Mouse (Mus musculus): Measurements from ENCODE around the gene Apopt1. TPM values are rescaled to one million over a fixed set of nuclear protein-coding genes. Genes with fewer than 3 reads are reported as not detected.

Gene Apopt1
- total RNA-seq, 2 experiments from 2014 or later = 37.9 to 38.6 TPM

DNA sequence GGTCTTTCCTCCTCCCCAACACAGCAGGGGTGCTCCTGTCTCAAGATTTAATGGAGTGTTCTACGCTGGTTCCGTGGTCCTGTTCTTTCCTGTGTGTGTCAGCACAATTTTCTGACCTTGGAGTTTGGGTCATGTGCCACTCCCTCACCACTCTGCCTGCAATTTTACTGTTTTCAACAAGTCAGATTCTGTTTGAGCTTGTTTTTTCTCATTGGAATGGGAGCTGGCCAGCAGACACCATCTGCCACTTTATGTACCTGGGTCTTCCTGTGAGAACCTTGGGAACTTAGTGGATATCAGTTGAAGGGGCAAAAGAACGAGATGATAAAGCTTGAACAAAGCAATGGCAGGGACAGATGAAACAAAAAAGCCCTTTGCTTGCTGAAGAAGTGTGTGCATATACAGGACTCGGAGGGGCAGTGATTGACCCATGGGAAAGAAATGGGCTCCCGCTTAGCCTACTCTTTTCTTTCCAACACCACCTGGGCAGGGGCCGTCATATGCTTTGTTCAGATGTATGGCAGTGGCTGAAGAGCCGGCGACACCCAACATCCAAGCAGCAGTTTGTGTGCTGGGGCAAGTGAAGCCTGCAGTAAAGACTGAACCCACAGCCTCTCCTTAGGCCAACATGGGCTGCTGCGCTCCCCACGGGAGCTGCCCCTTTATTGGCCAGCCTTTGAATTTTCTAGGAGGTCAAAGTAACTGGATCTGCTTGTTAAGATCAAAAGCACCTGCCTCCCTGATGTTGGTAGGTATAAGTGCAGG is 44.7 kb downstream of the Apopt1 start:
- no peak for DNase-seq (ENCODE audit: extremely low spot score in 1 of 2, low spot score in 2 of 2)
- intact Hi-C loops (cut with DNase I) = no loop called here

DNA sequence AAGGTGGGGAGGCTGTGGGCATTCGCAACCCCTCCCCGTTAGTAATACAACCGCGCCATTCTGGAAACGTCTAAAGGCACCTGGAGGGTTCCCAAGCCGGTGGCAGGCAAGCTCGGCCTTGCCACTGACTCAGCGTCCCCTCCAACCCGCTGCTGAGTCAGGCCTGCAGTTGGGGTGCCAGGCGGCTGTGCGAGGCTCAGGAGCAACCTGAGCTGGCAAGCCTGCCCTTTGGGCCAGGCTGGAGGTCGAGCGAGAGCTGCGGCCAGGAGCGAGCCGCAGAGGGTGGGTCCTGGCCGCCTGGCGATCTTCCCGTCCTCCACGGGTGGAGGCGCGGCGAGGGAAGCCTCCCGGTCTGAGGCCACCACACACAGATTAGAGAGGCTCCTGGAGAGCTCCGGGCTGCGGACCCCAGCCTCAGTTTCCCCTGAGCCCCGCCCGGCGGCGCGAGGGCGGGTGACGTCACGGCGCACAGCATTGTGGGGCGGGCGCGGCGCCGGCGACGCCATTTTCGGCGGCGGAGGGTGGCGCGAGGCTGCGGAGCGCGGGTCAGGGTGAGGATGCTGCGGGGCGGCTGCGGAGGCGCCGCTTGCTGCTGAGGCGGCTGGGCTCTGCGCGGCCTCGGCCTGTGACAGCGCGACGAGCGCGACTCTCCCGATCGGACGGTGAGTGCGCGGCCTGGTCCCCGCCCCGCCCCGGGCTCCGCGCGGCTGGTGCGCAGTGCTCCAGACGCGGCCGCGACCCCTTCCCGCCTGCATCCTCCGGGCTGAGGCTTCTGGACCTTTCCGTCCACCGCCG is 45.5 kb downstream of the Apopt1 start, which contains the start of gene Klc1:
Gene Klc1, plus strand, starts transcription at position 469 of the 795 bp plus-strand sequence.
- peak; percentile 74 to 87 for DNase-seq (ENCODE audit: extremely low spot score in 1 of 2, low spot score in 2 of 2)
- intact Hi-C loops (cut with DNase I) = no loop called here

GRCm38 (mm10) chr12:111759176-111760061 is 46.4 kb downstream of the Apopt1 start:
- intact Hi-C loops (cut with DNase I) = no loop called here

DNA sequence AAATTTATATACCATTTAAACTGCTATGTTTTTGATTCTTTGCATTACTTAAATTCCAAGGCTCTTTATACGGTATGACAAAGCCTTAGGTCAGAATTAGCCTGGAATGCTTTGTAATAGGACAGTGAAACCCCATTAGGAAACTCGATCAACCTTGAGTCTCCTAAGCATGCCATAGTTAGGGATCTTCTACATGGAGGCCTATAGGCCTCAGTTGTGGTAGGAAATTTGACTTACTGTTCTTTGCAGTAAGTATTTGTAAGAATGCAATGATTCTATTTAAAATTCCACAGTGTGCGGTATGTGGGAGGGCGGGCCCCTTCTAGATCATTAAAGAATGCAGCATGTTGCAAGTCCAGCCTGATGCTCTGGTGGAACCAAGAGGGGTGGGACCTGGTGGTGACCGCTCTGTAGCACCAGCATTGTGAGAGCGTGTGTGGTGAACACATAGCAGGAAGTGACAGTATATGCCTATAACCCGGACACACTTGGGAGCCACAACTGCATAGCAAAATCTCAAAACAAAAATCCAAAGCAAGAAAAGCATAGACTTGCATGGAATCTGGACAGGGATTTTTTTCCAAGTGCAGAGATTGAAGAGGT is 47.3 kb downstream of the Apopt1 start:
- no peak for DNase-seq (ENCODE audit: extremely low spot score in 1 of 2, low spot score in 2 of 2)
- intact Hi-C loops (cut with DNase I) = no loop called here

More at GRCm38 (mm10) chr12:111759176-111760061, 46.4 kb downstream of the Apopt1 start:
- peak in 1 of 2 experiments; percentile 82 for DNase-seq (ENCODE audit: extremely low spot score in 1 of 2, low spot score in 2 of 2)

- no peak for DNase-seq (ENCODE audit: extremely low spot score in 1 of 2, low spot score in 2 of 2)
- intact Hi-C loops (cut with DNase I) = no loop called here
Observed at GRCm38 (mm10) chr12:111762620-111763280, 49.7 kb downstream of the Apopt1 start.

DNA sequence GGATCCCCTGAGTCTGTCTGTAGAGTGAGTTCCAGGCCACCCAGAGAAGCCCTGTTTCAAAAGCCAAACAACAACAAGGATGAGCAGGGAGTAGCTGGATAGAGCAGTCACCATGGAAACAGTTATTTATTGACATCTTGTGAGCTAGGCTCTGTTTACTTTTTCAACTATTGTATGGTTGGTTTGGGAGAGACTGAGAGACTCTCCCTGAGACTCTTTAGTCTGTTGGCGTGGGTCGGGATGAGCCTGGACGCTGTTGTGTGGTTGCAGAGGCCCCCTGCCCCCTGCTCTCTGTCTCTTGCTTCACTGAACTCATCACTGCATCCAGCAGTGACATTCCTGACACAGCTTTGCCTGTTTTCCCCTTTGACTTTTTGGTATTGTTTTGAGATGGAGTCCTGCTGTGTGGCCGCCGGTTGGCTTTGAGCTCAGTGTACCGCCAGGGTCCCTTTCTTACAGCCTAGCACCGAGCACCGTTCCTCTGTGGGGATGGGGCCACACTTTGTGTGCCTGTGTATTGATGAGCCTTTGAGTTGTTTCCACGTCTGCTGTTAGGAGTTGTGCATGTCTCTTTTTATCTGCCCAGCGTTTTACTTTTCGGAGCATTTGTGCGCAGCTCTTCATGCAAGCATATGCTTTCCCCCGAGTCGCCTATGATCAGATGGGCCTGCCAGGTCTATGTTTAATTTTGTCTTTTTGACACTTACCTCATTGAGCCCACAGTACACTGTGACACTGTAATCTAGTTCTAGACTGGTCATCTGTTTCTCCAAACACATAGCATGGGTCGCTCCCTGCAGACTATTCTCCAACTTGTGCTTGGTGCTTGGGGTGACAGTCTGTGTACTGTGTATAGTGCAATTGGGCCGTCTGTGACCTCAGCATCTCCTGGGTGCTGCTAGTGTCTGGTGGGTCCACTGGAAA is 53.5 kb downstream of the Apopt1 start:
- intact Hi-C loops (cut with DNase I) = no loop called here
- DNase-seq (ENCODE audit: extremely low spot score in 1 of 2, low spot score in 2 of 2) = no peak

GRCm38 (mm10) chr12:111768322-111768928 is 55.4 kb downstream of the Apopt1 start:
- intact Hi-C loops (cut with DNase I) = no loop called here
- DNase-seq (ENCODE audit: extremely low spot score in 1 of 2, low spot score in 2 of 2) = no peak

DNA sequence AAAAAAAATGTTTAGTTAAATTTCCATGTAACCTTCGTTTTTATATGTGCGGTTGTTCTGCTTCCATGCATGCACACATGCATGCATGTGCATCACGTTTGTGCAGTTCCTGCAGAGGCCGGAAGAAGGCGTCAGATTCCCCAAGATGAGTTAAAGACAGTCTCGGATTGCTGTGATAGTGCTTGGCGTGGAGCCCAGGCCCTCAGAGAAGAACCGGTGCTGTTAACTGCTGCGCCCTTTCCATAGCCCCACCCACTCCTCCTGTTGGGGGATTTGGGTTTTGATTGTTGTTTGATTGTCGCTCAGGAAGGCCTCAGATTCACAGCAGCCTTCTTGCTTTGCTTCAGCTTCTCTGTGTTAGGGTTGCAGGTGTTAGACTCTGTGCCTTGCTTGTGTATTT is 56.2 kb downstream of the Apopt1 start:
- peak in 1 of 2 experiments; percentile 89 for DNase-seq (ENCODE audit: extremely low spot score in 1 of 2, low spot score in 2 of 2)
- intact Hi-C loops (cut with DNase I) = no loop called here

DNA sequence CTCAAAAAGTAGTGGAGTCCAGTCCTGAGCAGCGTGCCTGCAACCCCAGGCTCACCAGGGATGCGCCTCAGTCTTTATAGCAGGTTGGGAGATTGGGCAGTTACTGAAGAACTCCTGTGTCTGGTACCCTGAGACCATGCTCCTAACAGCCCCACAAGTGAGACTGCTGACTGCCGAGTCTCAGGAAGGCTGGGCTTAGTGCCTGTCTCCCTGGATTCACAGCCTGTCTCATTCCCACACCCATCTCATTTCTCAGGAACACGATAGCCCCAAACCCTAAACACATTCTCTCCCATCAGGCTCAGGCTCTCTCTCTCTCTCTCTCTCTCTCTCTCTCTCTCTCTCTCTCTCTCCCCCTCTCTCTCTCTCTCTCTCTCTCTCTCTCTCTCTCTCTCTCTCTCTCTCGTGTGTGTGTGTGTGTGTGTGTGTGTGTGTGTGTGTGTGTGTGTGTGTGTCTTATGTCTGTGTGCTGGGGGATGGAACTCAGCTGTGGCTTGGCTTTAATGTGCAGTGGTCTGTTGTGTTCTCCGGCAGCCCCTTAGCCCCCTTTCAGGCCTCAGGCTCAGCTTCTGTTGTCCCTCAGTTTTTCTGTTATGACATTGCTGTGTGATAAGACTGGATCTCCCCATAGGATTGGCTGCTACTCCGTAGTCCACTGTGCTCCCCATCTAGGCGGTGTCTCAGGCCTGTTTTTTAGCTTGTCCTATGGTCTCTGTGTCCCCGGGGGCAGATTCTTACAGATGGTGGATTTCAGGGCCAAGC is 56.9 kb downstream of the Apopt1 start:
- intact Hi-C loops (cut with DNase I) = no loop called here
- no peak for DNase-seq (ENCODE audit: extremely low spot score in 1 of 2, low spot score in 2 of 2)

GRCm38 (mm10) chr12:111770651-111771050 is 57.6 kb downstream of the Apopt1 start:
- DNase-seq (ENCODE audit: extremely low spot score in 1 of 2, low spot score in 2 of 2) = no peak
- intact Hi-C loops (cut with DNase I) = no loop called here

DNA sequence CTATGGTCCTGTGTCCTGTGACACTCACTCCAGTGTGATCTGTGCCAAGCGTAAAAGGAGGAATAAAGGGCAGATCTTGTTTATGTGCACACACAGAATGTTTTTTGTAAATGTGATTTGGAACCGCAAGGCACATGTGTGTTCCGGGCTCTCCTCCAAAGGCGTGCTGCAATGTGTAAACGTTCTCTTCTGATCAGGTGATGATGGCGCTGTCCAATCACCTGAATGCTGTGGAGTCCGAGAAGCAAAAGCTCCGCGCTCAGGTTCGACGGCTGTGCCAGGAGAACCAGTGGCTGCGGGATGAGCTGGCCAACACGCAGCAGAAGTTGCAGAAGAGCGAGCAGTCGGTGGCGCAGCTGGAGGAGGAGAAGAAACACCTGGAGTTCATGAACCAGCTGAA is 61.1 kb downstream of the Apopt1 start:
- DNase-seq (ENCODE audit: extremely low spot score in 1 of 2, low spot score in 2 of 2) = no peak
- intact Hi-C loops (cut with DNase I) = no loop called here

DNA sequence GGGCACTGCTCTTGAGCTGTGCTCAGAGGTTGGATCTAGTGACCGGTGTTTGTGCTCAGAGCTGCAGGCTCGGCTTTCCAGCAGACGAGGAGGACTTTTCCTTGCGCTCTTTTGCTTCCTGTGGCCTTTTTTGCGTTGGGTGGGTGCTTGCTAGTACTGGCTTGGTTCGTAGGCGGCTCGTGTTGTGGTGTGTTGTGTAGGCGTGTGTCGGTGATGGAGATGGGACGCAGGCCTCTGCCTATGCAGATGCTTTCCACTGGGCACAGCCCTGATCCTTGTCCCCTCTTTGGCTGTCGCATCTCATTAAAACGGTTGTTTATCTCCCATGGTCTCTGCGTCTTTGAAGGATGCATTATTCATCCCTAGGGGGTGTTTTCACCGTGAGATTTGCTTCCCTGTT is 61.8 kb downstream of the Apopt1 start:
- no peak for DNase-seq (ENCODE audit: extremely low spot score in 1 of 2, low spot score in 2 of 2)
- intact Hi-C loops (cut with DNase I) = no loop called here

- intact Hi-C loops (cut with DNase I) = no loop called here
- DNase-seq (ENCODE audit: extremely low spot score in 1 of 2, low spot score in 2 of 2) = no peak
Observed at GRCm38 (mm10) chr12:111777919-111778318, 64.9 kb downstream of the Apopt1 start.

DNA sequence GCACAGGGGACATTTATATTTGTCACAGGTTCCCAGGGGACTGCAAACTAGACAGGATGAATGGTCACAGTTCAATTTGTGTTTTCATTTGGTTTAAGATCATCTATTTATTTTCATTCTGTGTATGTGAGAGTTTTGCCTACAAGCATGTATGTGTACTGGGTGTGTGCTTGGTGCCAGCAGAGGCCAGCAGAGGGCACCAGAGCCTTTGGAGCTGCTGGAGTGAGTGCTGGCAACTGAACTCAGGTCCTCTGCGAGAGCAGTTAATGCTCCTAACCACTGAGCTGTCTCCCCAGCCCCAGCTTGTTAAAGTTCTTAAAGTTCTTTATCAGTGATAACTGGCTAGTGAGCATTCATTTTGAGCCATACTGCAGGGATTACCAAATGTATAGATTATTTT is 66.5 kb downstream of the Apopt1 start:
- intact Hi-C loops (cut with DNase I) = no loop called here
- DNase-seq (ENCODE audit: extremely low spot score in 1 of 2, low spot score in 2 of 2) = no peak

- intact Hi-C loops (cut with DNase I) = no loop called here
- no peak for DNase-seq (ENCODE audit: extremely low spot score in 1 of 2, low spot score in 2 of 2)
Observed at GRCm38 (mm10) chr12:111785174-111785573, 72.1 kb downstream of the Apopt1 start.

DNA sequence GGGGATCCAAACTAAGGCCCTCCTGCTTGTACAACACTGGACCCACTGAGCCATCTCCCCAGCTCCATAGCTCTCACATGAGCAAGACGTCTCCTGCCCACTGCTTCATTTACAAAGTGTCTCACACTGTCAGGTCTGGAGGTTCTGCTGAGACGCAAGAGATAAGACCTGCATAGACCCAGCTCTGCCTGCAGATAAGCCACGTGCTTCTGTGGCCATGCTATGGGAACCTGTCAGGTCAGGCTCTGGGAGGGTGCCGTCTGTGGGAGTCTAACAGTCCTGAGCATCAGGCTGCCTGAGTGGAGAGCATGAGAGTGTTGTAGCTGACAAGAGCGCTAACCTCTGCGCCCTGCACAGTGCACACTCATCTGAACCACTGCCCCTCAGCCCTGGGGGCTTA is 74.0 kb downstream of the Apopt1 start:
- DNase-seq (ENCODE audit: extremely low spot score in 1 of 2, low spot score in 2 of 2) = no peak

More for the DNA sequence above, 74.0 kb downstream of the Apopt1 start:
- intact Hi-C loops (cut with DNase I) = no loop called here
